Mouse (Mus musculus): ENCODE results near the gene Foxk1. TPM values are rescaled to one million over a fixed set of nuclear protein-coding genes. Genes with fewer than 3 reads are reported as not detected.

Gene Foxk1
- total and polyA plus RNA-seq, 2 experiments: 3.0 to 7.6 TPM

DNA sequence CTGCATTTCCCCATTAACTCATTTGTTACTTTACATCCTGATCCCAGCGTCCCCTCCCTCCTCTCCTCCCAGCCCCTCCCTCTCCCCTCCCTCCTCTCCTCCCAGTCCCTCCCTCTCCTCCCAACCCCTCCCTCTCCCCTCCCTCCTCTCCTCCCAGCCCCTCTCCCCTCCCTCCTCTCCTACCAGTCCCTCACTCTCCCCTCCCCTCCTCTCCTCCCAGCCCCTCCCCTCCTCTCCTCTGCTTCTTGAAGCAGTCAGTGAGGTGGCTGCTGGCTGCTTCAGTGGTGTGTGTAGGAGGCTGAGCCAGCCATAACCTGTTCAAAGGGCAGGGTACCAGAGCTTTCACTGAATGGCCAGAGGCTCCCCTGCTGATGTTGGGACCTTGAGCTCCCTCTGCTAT, 50.5 kb downstream of the Foxk1 start:
- WGBS: 67% methylated on average over 1 of the region's 1 CpGs

GRCm38 (mm10) chr5:142453742-142454141, 52.4 kb downstream of the Foxk1 start:
- no peaks in the 10 kb centered on the region for H3K79me2 ChIP-seq (ENCODE audit: control insufficient read depth, insufficient read depth, low read length)

More for the DNA sequence above, 50.5 kb downstream of the Foxk1 start:
- H3K4me1 ChIP-seq (ENCODE audit: control insufficient read depth, insufficient read depth, low read length): 0 out of 2 replicates have a peak, but pooled peaks cover 1% of the 10 kb centered on the region
- H3K9ac ChIP-seq (ENCODE audit: low read depth, low read length): no peak overlapping the region
- peaks cover 13% of the 10 kb centered on the region; the same call in 1 of the 2 replicates for H3K79me2 ChIP-seq (ENCODE audit: control insufficient read depth, insufficient read depth, low read length)
- TF ChIP-seq CTCF (IDR thresholded peaks at IDR 0.05; ENCODE audit: low read depth, low read length) (no peak), POLR2A (IDR thresholded peaks at IDR 0.05; ENCODE audit: extremely low read depth, insufficient read depth, low read length) (no peak)
- H3K36me3 ChIP-seq (ENCODE audit: control insufficient read depth, insufficient read depth, low read length): peaks cover 14% of the 10 kb centered on the region; the same call in 1 of the 2 replicates
- no peak overlapping the region for H3K27ac ChIP-seq (replicated peaks; ENCODE audit: insufficient read depth, low read depth, low read length)
- no peak overlapping the region for H3K4me3 ChIP-seq (ENCODE audit: insufficient read depth, low read depth, low read length)
- no peaks in the 10 kb centered on the region for H3K27me3 ChIP-seq (ENCODE audit: control insufficient read depth, insufficient read depth, low read length)
- peak; percentile 66 for DNase-seq (ENCODE audit: extremely low read depth, low read depth, low spot score)

GRCm38 (mm10) chr5:142456318-142456717, 55.0 kb downstream of the Foxk1 start:
- peaks cover 17% of the 10 kb centered on the region for H3K36me3 ChIP-seq (ENCODE audit: control insufficient read depth, insufficient read depth, low read length)
- WGBS: 83% methylated on average over 15 of the region's 15 CpGs
- no peak overlapping the region for H3K9ac ChIP-seq (ENCODE audit: low read depth, low read length)
- DNase-seq (ENCODE audit: extremely low read depth, low read depth, low spot score): no peak
- H3K4me3 ChIP-seq (ENCODE audit: insufficient read depth, low read depth, low read length): no peak overlapping the region
- no peaks in the 10 kb centered on the region for H3K27me3 ChIP-seq (ENCODE audit: control insufficient read depth, insufficient read depth, low read length)
- H3K4me1 ChIP-seq (ENCODE audit: control insufficient read depth, insufficient read depth, low read length): no peaks in the 10 kb centered on the region
- H3K27ac ChIP-seq (replicated peaks; ENCODE audit: insufficient read depth, low read depth, low read length): no peak overlapping the region
- H3K79me2 ChIP-seq (ENCODE audit: control insufficient read depth, insufficient read depth, low read length): no peaks in the 10 kb centered on the region
- TF ChIP-seq CTCF (IDR thresholded peaks at IDR 0.05; ENCODE audit: low read depth, low read length) (no peak), POLR2A (IDR thresholded peaks at IDR 0.05; ENCODE audit: extremely low read depth, insufficient read depth, low read length) (no peak)

More at GRCm38 (mm10) chr5:142453742-142454141, 52.4 kb downstream of the Foxk1 start:
- no peak overlapping the region for H3K27ac ChIP-seq (replicated peaks; ENCODE audit: insufficient read depth, low read depth, low read length)
- no peaks in the 10 kb centered on the region for H3K27me3 ChIP-seq (ENCODE audit: control insufficient read depth, insufficient read depth, low read length)
- no peaks in the 10 kb centered on the region for H3K4me1 ChIP-seq (ENCODE audit: control insufficient read depth, insufficient read depth, low read length)
- H3K36me3 ChIP-seq (ENCODE audit: control insufficient read depth, insufficient read depth, low read length): peaks cover 20% of the 10 kb centered on the region
- 95% methylated on average over 13 of the region's 13 CpGs for WGBS
- H3K9ac ChIP-seq (ENCODE audit: low read depth, low read length): no peak overlapping the region
- TF ChIP-seq CTCF (IDR thresholded peaks at IDR 0.05; ENCODE audit: low read depth, low read length): no peak
- no peak for TF ChIP-seq POLR2A (IDR thresholded peaks at IDR 0.05; ENCODE audit: extremely low read depth, insufficient read depth, low read length)
- DNase-seq (ENCODE audit: extremely low read depth, low read depth, low spot score): no peak
- no peak overlapping the region for H3K4me3 ChIP-seq (ENCODE audit: insufficient read depth, low read depth, low read length)

- H3K9ac ChIP-seq (ENCODE audit: low read depth, low read length): no peak overlapping the region
- WGBS: 77% methylated on average over 10 of the region's 10 CpGs
Measured at GRCm38 (mm10) chr5:142457345-142457744, 56.0 kb downstream of the Foxk1 start.

DNA sequence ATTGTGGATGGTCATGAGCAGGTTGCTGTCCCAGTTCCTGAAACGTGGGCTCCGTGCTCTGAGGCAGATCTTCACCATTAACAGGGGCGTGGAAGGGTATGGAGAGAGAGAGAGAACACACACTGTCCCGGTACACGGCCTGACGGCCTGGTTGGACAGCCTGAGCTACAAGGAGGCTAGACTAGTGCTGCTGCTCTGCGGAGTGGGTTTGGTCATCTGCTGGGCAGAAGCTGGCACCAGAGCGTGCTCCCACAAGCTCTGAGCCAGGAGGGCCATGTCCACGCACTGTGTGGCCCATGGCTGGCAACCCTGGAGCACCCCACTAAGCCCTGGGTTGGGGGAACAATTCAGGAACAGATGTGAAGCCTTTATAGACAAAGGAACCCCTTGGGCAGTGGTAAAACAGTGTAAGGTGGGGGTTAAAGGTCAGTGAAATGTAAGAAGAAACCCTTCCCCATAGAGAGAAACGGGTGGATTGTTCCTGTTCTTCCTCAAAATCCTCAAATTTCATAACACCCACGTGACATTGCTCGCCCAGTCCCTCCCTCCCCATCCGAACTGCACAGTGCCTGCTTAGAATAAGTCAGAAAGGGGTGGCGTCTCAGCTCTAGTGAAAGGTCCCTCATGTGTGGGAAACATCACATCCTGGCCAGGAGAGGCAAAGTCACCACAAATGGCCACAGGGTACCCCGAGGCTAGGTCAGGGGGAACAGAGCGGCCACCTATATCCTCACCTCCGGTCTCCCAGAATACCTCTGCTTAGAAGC, 57.7 kb downstream of the Foxk1 start:
- Histone ChIP-seq H3K36me3 (ENCODE audit: control insufficient read depth, insufficient read depth, low read length) (peaks cover 15% of the 10 kb centered on the region), H3K27me3 (ENCODE audit: control insufficient read depth, insufficient read depth, low read length) (no peaks in the 10 kb centered on the region), H3K79me2 (ENCODE audit: control insufficient read depth, insufficient read depth, low read length) (no peaks in the 10 kb centered on the region), H3K4me3 (ENCODE audit: insufficient read depth, low read depth, low read length) (no peak overlapping the region), H3K9ac (ENCODE audit: low read depth, low read length) (no peak overlapping the region), H3K4me1 (ENCODE audit: control insufficient read depth, insufficient read depth, low read length) (peaks cover 6% of the 10 kb centered on the region; the same call in 1 of the 2 replicates), H3K27ac (replicated peaks; ENCODE audit: insufficient read depth, low read depth, low read length) (no peak overlapping the region)
- 89% methylated on average over 17 of the region's 17 CpGs for WGBS
- no peak for TF ChIP-seq CTCF (IDR thresholded peaks at IDR 0.05; ENCODE audit: low read depth, low read length)
- TF ChIP-seq POLR2A (IDR thresholded peaks at IDR 0.05; ENCODE audit: extremely low read depth, insufficient read depth, low read length): no peak
- DNase-seq (ENCODE audit: extremely low read depth, low read depth, low spot score): peak; percentile 31

More at GRCm38 (mm10) chr5:142457345-142457744, 56.0 kb downstream of the Foxk1 start:
- Histone ChIP-seq H3K36me3 (ENCODE audit: control insufficient read depth, insufficient read depth, low read length) (peaks cover 17% of the 10 kb centered on the region), H3K79me2 (ENCODE audit: control insufficient read depth, insufficient read depth, low read length) (no peaks in the 10 kb centered on the region), H3K4me3 (ENCODE audit: insufficient read depth, low read depth, low read length) (no peak overlapping the region), H3K27ac (replicated peaks; ENCODE audit: insufficient read depth, low read depth, low read length) (no peak overlapping the region), H3K27me3 (ENCODE audit: control insufficient read depth, insufficient read depth, low read length) (no peaks in the 10 kb centered on the region), H3K4me1 (ENCODE audit: control insufficient read depth, insufficient read depth, low read length) (no peaks in the 10 kb centered on the region)
- TF ChIP-seq CTCF (IDR thresholded peaks at IDR 0.05; ENCODE audit: low read depth, low read length) (no peak), POLR2A (IDR thresholded peaks at IDR 0.05; ENCODE audit: extremely low read depth, insufficient read depth, low read length) (no peak)
- no peak for DNase-seq (ENCODE audit: extremely low read depth, low read depth, low spot score)

DNA sequence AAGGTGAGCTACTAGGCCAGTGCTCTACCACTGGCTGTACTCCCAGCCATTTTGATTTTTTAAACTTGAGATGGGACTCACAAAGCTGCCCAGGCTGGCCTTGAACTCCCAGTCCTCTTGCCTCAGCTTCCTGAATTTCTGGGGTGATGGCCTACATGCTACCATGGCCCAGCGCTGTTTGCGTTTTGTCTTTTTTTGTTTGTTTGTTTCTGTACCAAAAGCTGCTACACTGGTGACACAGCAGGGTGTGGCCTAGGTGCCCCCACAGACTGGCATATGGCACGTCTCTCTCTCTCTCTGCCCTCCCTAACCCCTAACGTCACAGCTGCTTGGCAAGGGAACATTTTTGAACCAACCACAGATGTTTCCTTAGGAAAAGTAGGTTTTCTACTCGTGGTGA, 58.5 kb downstream of the Foxk1 start:
- Histone ChIP-seq H3K4me3 (ENCODE audit: insufficient read depth, low read depth, low read length) (no peak overlapping the region), H3K79me2 (ENCODE audit: control insufficient read depth, insufficient read depth, low read length) (no peaks in the 10 kb centered on the region), H3K36me3 (ENCODE audit: control insufficient read depth, insufficient read depth, low read length) (peaks cover 12% of the 10 kb centered on the region), H3K27ac (replicated peaks; ENCODE audit: insufficient read depth, low read depth, low read length) (no peak overlapping the region), H3K27me3 (ENCODE audit: control insufficient read depth, insufficient read depth, low read length) (no peaks in the 10 kb centered on the region), H3K4me1 (ENCODE audit: control insufficient read depth, insufficient read depth, low read length) (peaks cover 8% of the 10 kb centered on the region), H3K9ac (ENCODE audit: low read depth, low read length) (no peak overlapping the region)
- TF ChIP-seq CTCF (IDR thresholded peaks at IDR 0.05; ENCODE audit: low read depth, low read length): no peak
- TF ChIP-seq POLR2A (IDR thresholded peaks at IDR 0.05; ENCODE audit: extremely low read depth, insufficient read depth, low read length): no peak
- no peak for DNase-seq (ENCODE audit: extremely low read depth, low read depth, low spot score)
- 91% methylated on average over 5 of the region's 5 CpGs for WGBS

Data from liver, adult 2 months (tissue).